ENCODE assay signal across 21 mouse cellular contexts in the genomic region with DNA sequence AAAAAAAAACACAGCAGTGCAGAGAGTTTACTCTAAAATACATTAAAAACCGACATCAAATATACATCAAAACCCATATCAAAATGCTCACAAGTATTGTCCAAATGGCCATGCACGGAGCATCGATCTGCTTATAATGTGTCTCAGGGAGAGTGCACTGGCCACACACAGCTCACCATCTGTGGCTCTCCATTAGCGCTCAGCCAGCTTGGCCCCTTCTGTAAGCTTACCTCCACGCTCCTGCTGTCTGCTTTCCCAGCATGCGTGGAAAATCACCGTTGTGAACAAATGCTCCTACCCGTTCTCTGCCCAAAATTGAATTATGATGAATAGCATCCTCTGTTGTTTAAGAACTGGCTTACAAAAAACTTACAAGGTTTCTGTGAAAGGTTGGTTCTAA. TPM values are rescaled to one million over a fixed set of nuclear protein-coding genes. Genes with fewer than 3 reads are reported as not detected.
DNase-seq lines count a peak whose midpoint lies in the region; ATAC-seq lines count a peak whose summit lies in the region.
"Had no signal": no experiment of that assay in that cellular context is flagged by ENCODE, and none has a peak within 500 bp of the region (broad histone marks: within the 10 kb centered on the region; RNA-seq: fewer than 3 reads in every experiment).

No protein-coding gene starts in this region.

- H3K4me1 ChIP-seq in liver, embryonic 11.5 days (replicated peaks; ENCODE audit: control insufficient read depth, insufficient read depth, low read length), result no peaks in the 10 kb centered on the region
- H3K4me1 ChIP-seq: forebrain, embryonic 13.5 days; liver, embryonic 15.5 days; megakaryocyte, embryonic 14.5 days had no signal

- no peak for ATAC-seq in liver, embryonic 11.5 days (replicated peaks; ENCODE audit: low FRiP score)
- ATAC-seq: forebrain, embryonic 13.5 days; intestine, postnatal 0 days had no signal

- no peak overlapping the region for H3K9ac ChIP-seq in liver, embryonic 11.5 days (ENCODE audit: low read depth, low read length)
- H3K9ac ChIP-seq: forebrain, embryonic 13.5 days; hindbrain, embryonic 14.5 days; limb, embryonic 13.5 days; liver, embryonic 15.5 days had no signal

- no peaks in the 10 kb centered on the region for H3K27me3 ChIP-seq in liver, embryonic 11.5 days (replicated peaks; ENCODE audit: control insufficient read depth, insufficient read depth, low read length)
- H3K27me3 ChIP-seq: forebrain, embryonic 13.5 days; limb, embryonic 13.5 days; liver, embryonic 15.5 days; megakaryocyte, embryonic 14.5 days had no signal

- H3K27ac ChIP-seq in liver, embryonic 11.5 days (ENCODE audit: low read depth, low read length), result no peak overlapping the region
- H3K27ac ChIP-seq: forebrain, embryonic 13.5 days; hindbrain, embryonic 14.5 days; kidney, postnatal 0 days; limb, embryonic 13.5 days; liver, embryonic 15.5 days had no signal

- H3K4me3 ChIP-seq in liver, embryonic 11.5 days (ENCODE audit: low read depth, low read length), result no peak overlapping the region
- H3K4me3 ChIP-seq: forebrain, embryonic 13.5 days; limb, embryonic 13.5 days; liver, embryonic 15.5 days; megakaryocyte, embryonic 14.5 days had no signal

- no peaks in the 10 kb centered on the region for H3K36me3 ChIP-seq in liver, embryonic 11.5 days (ENCODE audit: control insufficient read depth, insufficient read depth, low read length)
- H3K36me3 ChIP-seq: limb, embryonic 13.5 days; liver, embryonic 15.5 days had no signal

- WGBS in liver, embryonic 11.5 days, result 78% methylated on average over 8 of the region's 8 CpGs

- no peak overlapping the region for H3K4me2 ChIP-seq in liver, embryonic 11.5 days
- H3K4me2 ChIP-seq: forebrain, embryonic 13.5 days; hindbrain, embryonic 14.5 days; limb, embryonic 13.5 days; liver, embryonic 15.5 days had no signal

- intact Hi-C loops in left cerebral cortex, postnatal 4 days (cut with DNase I), result no loop called here
- intact Hi-C loops in left cerebral cortex, postnatal 36 days (cut with DNase I), result no loop called here

- DNase-seq in left cerebral cortex, postnatal 4 days, result peak; percentile 69
- no peak for DNase-seq in left cerebral cortex, postnatal 36 days (ENCODE audit: low spot score in 2 of 2)
- DNase-seq in cerebellum, adult 11 months, result peak; percentile 82
- peak; percentile 76 to 87 for DNase-seq in cerebellum, postnatal 14 days
- peak; percentile 4 to 9 for DNase-seq in layer of hippocampus, postnatal 25 days (ENCODE audit: extremely low spot score in 1 of 2, low spot score in 1 of 2)
- no peak for DNase-seq in right cerebral cortex, adult 18-20 months
- no peak for DNase-seq in liver, embryonic 11.5 days (ENCODE audit: low spot score)
- DNase-seq: adrenal gland, postnatal 10 days; embryo, embryonic 11 days; gastrocnemius, postnatal 14 days; lung, postnatal 10 days; right cerebral cortex, postnatal 4 days; thymus, postnatal 4 days had no signal

- no peaks in the 10 kb centered on the region for H3K9me3 ChIP-seq in liver, embryonic 11.5 days (ENCODE audit: control insufficient read depth, low read length)
- H3K9me3 ChIP-seq: forebrain, embryonic 13.5 days; limb, embryonic 13.5 days; liver, embryonic 15.5 days had no signal

RNA-seq across cellular contexts. Expression of gene Ptprr, which starts 16.2 kb away (rescaled TPM):
- 10 to 100 TPM; 22.0 to 23.5 TPM for total RNA-seq in left cerebral cortex, postnatal 4 days (2021)
- 10 to 100 TPM; 18.1 to 21.4 TPM for total RNA-seq in left cerebral cortex, postnatal 36 days (2021)
- total RNA-seq in layer of hippocampus, postnatal 25 days (2021), result 10 to 100 TPM; 15.6 to 20.0 TPM
- polyA plus RNA-seq in liver, embryonic 11.5 days (2014; fragmentation: Nextera tagmentation; extraction: Ambion mirVana), result 0.06 and 0.15 TPM in 2 replicates
- total RNA-seq: monocyte, adult 5-6 weeks had no signal

Comparison
In these comparisons a context has a peak if more than half of its experiments do, and no peak if none do; other contexts are left out.
1. DNase-seq: peak in left cerebral cortex, postnatal 4 days (single experiment), cerebellum, adult 11 months (single experiment), cerebellum, postnatal 14 days (2 of 2) and layer of hippocampus, postnatal 25 days (2 of 2); none in left cerebral cortex, postnatal 36 days (0 of 2), right cerebral cortex, adult 18-20 months (single experiment) and liver, embryonic 11.5 days (single experiment).